Mouse (Mus musculus): ENCODE measurements around the gene Zfp655. TPM values are rescaled to one million over a fixed set of nuclear protein-coding genes. Genes with fewer than 3 reads are reported as not detected.
"Not testable (repeated sequence)": the region's sequence is repeated elsewhere in the genome, so short reads cannot be mapped to it uniquely, and the experiment has no call there.

Gene Zfp655
- polyA plus RNA-seq, 1 experiment from 2014 or later = 37.4 TPM

GRCm38 (mm10) chr5:145229283-145229682, 2.2 kb upstream of the Zfp655 start:
- H3K27ac ChIP-seq; H3K9me3 ChIP-seq; H3K4me2 ChIP-seq; ATAC-seq (ENCODE audit: low FRiP score); H3K27me3 ChIP-seq; H3K9ac ChIP-seq; H3K4me3 ChIP-seq (replicated peaks): not testable (repeated sequence)
- WGBS = 75% methylated on average over 6 of the region's 6 CpGs
- Histone ChIP-seq H3K4me1 (peaks cover 21% of the 10 kb centered on the region), H3K36me3 (replicated peaks) (peaks cover 11% of the 10 kb centered on the region)

DNA sequence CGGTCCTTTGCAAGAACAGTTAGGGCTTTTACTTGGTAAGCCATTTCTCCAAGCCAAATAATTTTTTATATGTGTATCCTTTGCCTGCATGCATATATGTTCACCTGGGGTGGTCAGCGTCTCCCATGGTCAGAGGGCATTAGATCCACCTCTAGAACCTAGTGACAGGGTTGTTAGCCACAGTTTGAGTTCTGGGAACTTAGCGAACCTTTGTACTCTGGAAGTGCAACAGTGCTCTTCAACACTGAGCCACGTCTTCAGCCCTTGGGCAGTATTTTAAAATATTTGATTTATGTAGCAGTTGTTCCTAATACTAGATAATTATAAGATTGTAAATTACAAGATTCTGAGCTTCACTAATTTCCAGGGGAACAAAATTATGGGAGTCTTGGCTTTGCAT, 874 bp upstream of the Zfp655 start:
- H3K4me2 ChIP-seq = peak overlapping the region; percentile 73
- H3K36me3 ChIP-seq (replicated peaks) = peaks cover 24% of the 10 kb centered on the region
- H3K4me3 ChIP-seq (replicated peaks) = peak overlapping the region; percentile 99
- 87% methylated on average over 4 of the region's 4 CpGs for WGBS
- no peak for ATAC-seq (ENCODE audit: low FRiP score)
- H3K9ac ChIP-seq = 0 out of 2 replicates have a peak overlapping the region, but pooled peaks have one; percentile 98
- H3K9me3 ChIP-seq = no peaks in the 10 kb centered on the region
- no peak overlapping the region for H3K27ac ChIP-seq
- H3K4me1 ChIP-seq = peaks cover 21% of the 10 kb centered on the region
- 0 out of 2 replicates have a peak, but pooled peaks cover 3% of the 10 kb centered on the region for H3K27me3 ChIP-seq

GRCm38 (mm10) chr5:145231893-145232411, 437 bp downstream of the Zfp655 start:
- Histone ChIP-seq H3K36me3 (replicated peaks) (peaks cover 33% of the 10 kb centered on the region), H3K27me3 (0 out of 2 replicates have a peak, but pooled peaks cover 3% of the 10 kb centered on the region), H3K4me1 (peaks cover 21% of the 10 kb centered on the region), H3K9ac (peak overlapping the region; percentile 98), H3K27ac (peak overlapping the region; percentile 85), H3K9me3 (no peaks in the 10 kb centered on the region), H3K4me3 (replicated peaks) (peak overlapping the region; percentile 99), H3K4me2 (peak overlapping the region; percentile 73)
- ATAC-seq (ENCODE audit: low FRiP score) = peak; percentile 71
- WGBS = 0% methylated on average over 36 of the region's 49 CpGs

DNA sequence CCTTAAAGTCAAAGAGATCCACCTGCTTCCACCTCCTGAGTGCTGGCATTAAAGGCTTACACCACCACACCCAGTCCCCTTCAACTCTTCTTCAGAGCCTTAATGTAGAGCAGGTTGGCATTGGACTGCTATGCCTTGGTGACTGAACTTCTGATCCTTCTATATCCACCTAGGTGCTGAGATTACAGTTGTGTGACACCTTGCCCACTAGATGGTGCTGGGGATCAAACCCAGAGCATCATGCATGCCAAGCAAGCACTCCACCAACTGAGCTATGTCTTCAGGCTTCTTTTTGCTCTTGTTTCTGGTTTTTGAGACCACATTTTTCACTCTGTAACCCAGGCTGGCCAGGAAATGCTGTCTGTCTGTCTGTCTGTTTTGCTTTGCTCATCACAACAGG, 3.1 kb downstream of the Zfp655 start:
- H3K4me2 ChIP-seq = no peak overlapping the region
- peaks cover 50% of the 10 kb centered on the region for H3K36me3 ChIP-seq (replicated peaks)
- no peak for ATAC-seq (ENCODE audit: low FRiP score)
- peaks cover 21% of the 10 kb centered on the region for H3K4me1 ChIP-seq
- H3K9me3 ChIP-seq = no peaks in the 10 kb centered on the region
- no peak overlapping the region for H3K27ac ChIP-seq
- H3K4me3 ChIP-seq (replicated peaks) = no peak overlapping the region
- no peak overlapping the region for H3K9ac ChIP-seq
- H3K27me3 ChIP-seq = no peaks in the 10 kb centered on the region

GRCm38 (mm10) chr5:145249520-145249919, 18.0 kb downstream of the Zfp655 start:
- no peak overlapping the region for H3K4me2 ChIP-seq
- no peak overlapping the region for H3K27ac ChIP-seq
- H3K9ac ChIP-seq = no peak overlapping the region
- H3K27me3 ChIP-seq = no peaks in the 10 kb centered on the region
- H3K36me3 ChIP-seq (replicated peaks) = peaks cover 60% of the 10 kb centered on the region
- H3K4me3 ChIP-seq (replicated peaks) = no peak overlapping the region
- H3K9me3 ChIP-seq = no peaks in the 10 kb centered on the region
- 98% methylated on average over 3 of the region's 3 CpGs for WGBS
- H3K4me1 ChIP-seq = no peaks in the 10 kb centered on the region
- no peak for ATAC-seq (ENCODE audit: low FRiP score)

DNA sequence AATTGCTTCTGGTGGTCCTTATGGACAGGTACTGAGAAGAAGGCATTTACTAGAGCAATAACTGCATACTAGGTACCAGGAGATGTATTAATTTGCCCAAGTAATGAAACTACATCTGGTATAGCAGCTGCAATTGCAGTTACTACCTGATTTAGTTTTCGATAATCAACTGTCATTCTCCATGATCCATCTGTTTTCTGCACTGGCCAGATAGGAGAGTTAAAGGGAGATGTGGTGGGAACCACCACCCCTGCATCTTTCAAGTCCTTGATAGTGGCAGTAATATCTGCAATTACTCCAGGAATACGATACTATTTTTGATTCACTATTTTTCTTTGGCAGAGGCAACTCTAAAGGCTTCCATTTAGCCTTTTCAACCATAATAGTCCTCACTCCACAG, 42.1 kb downstream of the Zfp655 start:
- ATAC-seq (ENCODE audit: low FRiP score) = not testable (repeated sequence)
- WGBS = 89% methylated on average over 2 of the region's 2 CpGs

GRCm38 (mm10) chr5:145279948-145280347, 48.4 kb downstream of the Zfp655 start:
- H3K4me2 ChIP-seq = no peak overlapping the region
- no peak overlapping the region for H3K9ac ChIP-seq
- WGBS = 88% methylated on average over 2 of the region's 2 CpGs
- ATAC-seq (ENCODE audit: low FRiP score) = peak; percentile 56
- peaks cover 21% of the 10 kb centered on the region for H3K36me3 ChIP-seq (replicated peaks)
- H3K4me3 ChIP-seq (replicated peaks) = peak overlapping the region; percentile 74
- 0 out of 2 replicates have a peak, but pooled peaks cover 4% of the 10 kb centered on the region for H3K27me3 ChIP-seq
- H3K9me3 ChIP-seq = no peaks in the 10 kb centered on the region
- no peak overlapping the region for H3K27ac ChIP-seq
- H3K4me1 ChIP-seq = peaks cover 13% of the 10 kb centered on the region

More for the DNA sequence above, 42.1 kb downstream of the Zfp655 start:
- H3K4me2 ChIP-seq; H3K36me3 ChIP-seq (replicated peaks); H3K9ac ChIP-seq; H3K4me3 ChIP-seq (replicated peaks); H3K27ac ChIP-seq; H3K27me3 ChIP-seq; H3K9me3 ChIP-seq; H3K4me1 ChIP-seq: not testable (repeated sequence)

- Histone ChIP-seq H3K4me3 (replicated peaks) (peak within 1 kb of the TSS; percentile 74), H3K4me2 (peak within 1 kb of the TSS; percentile 67), H3K27me3 (0 out of 2 replicates have a peak, but pooled peaks cover 4% of the 10 kb centered on the region), H3K27ac (peak within 1 kb of the TSS; percentile 83), H3K4me1 (peaks cover 13% of the 10 kb centered on the region), H3K9ac (peak within 1 kb of the TSS; percentile 79), H3K9me3 (no peaks in the 10 kb centered on the region), H3K36me3 (replicated peaks) (peaks cover 27% of the 10 kb centered on the region)
- peak; percentile 99 for ATAC-seq (ENCODE audit: low FRiP score)
- WGBS = under 1% methylated on average over 50 of the region's 50 CpGs
Observed at GRCm38 (mm10) chr5:145280371-145281143, 49.0 kb downstream of the Zfp655 start, which contains the start of gene Zscan25. Gene Zscan25 (plus strand): TSS chr5:145280500.

- Histone ChIP-seq H3K27me3 (no peaks in the 10 kb centered on the region), H3K27ac (no peak overlapping the region), H3K36me3 (replicated peaks) (peaks cover 93% of the 10 kb centered on the region), H3K4me3 (replicated peaks) (no peak overlapping the region), H3K9ac (no peak overlapping the region), H3K9me3 (0 out of 2 replicates have a peak, but pooled peaks cover 3% of the 10 kb centered on the region), H3K4me2 (no peak overlapping the region), H3K4me1 (no peaks in the 10 kb centered on the region)
- 95% methylated on average over 5 of the region's 5 CpGs for WGBS
- ATAC-seq (ENCODE audit: low FRiP score) = no peak
Observed at GRCm38 (mm10) chr5:145288382-145288781, 56.9 kb downstream of the Zfp655 start.

DNA sequence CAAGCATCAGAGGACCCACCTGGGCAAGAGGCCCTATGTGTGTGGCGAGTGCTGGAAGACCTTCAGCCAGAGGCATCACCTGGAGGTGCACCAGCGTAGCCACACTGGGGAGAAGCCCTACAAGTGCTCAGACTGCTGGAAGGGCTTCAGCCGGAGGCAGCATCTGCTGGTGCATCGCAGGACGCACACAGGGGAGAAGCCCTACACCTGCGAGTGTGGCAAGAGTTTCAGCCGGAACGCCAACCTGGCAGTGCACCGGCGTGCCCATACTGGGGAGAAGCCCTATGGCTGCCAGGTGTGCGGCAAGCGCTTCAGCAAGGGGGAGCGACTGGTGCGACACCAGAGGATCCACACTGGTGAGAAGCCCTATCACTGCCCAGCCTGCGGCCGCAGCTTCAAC, 59.2 kb downstream of the Zfp655 start:
- Histone ChIP-seq H3K4me3 (replicated peaks) (no peak overlapping the region), H3K4me2 (no peak overlapping the region), H3K36me3 (replicated peaks) (peaks cover 76% of the 10 kb centered on the region), H3K27me3 (no peaks in the 10 kb centered on the region), H3K27ac (no peak overlapping the region), H3K9me3 (0 out of 2 replicates have a peak, but pooled peaks cover 3% of the 10 kb centered on the region), H3K4me1 (no peaks in the 10 kb centered on the region), H3K9ac (no peak overlapping the region)
- WGBS = 96% methylated on average over 16 of the region's 16 CpGs
- no peak for ATAC-seq (ENCODE audit: low FRiP score)

DNA sequence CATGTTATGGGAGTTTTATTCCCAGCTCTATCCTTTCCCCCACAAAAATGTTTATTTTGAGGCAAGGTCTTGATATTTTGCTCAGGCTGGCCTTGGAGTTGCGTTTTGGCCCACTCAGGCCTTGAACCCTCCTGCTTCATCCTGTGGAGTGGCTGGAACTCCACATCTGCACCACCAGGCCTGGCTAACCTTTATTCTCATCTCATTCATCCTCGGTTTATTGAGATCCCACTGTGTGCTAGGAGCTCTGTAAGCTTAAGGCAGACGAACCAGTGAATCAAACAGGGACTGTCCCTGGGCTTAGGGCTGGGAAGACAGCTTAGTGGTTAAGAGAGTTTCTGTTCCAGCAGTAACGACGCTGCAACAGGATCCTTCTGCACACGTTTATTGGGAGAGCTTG, 60.9 kb downstream of the Zfp655 start:
- Histone ChIP-seq H3K4me2 (no peak overlapping the region), H3K27ac (no peak overlapping the region), H3K9ac (no peak overlapping the region), H3K4me1 (no peaks in the 10 kb centered on the region), H3K4me3 (replicated peaks) (no peak overlapping the region), H3K9me3 (0 out of 2 replicates have a peak, but pooled peaks cover 3% of the 10 kb centered on the region), H3K36me3 (replicated peaks) (peaks cover 63% of the 10 kb centered on the region), H3K27me3 (no peaks in the 10 kb centered on the region)
- 93% methylated on average over 6 of the region's 6 CpGs for WGBS
- no peak for ATAC-seq (ENCODE audit: low FRiP score)

All from forebrain, embryonic 12.5 days (tissue).